Comparison of ENCODE assay signal across 21 mouse cellular contexts in genomic region chr3:147133408-147133807, GRCm38 (mm10).
"Had no signal": no experiment of that assay in that cellular context is flagged by ENCODE, and none has a peak within 500 bp of the region (broad histone marks: within the 10 kb centered on the region; RNA-seq: fewer than 3 reads in every experiment).

No protein-coding gene starts in this region.

- H3K36me3 ChIP-seq: liver, embryonic 13.5 days; liver, embryonic 15.5 days; lung, embryonic 15.5 days; neural tube, embryonic 13.5 days; neural tube, embryonic 15.5 days had no signal

- H3K9me3 ChIP-seq: liver, embryonic 13.5 days; liver, embryonic 15.5 days; lung, embryonic 15.5 days; neural tube, embryonic 13.5 days; neural tube, embryonic 15.5 days had no signal

- H3K27me3 ChIP-seq: liver, embryonic 13.5 days; liver, embryonic 15.5 days; lung, embryonic 15.5 days; megakaryocyte, embryonic 14.5 days; neural tube, embryonic 13.5 days; neural tube, embryonic 15.5 days had no signal

- H3K4me1 ChIP-seq: liver, embryonic 13.5 days; liver, embryonic 15.5 days; lung, embryonic 15.5 days; megakaryocyte, embryonic 14.5 days; neural tube, embryonic 13.5 days; neural tube, embryonic 15.5 days had no signal

- H3K9ac ChIP-seq: liver, embryonic 13.5 days; liver, embryonic 15.5 days; liver, postnatal 0 days; lung, embryonic 15.5 days; neural tube, embryonic 13.5 days; neural tube, embryonic 15.5 days had no signal

- H3K4me2 ChIP-seq: liver, embryonic 11.5 days; liver, embryonic 13.5 days; liver, embryonic 15.5 days; lung, embryonic 15.5 days; neural tube, embryonic 13.5 days; neural tube, embryonic 15.5 days had no signal

- H3K27ac ChIP-seq: liver, embryonic 13.5 days; liver, embryonic 15.5 days; lung, embryonic 15.5 days; macrophage; neural tube, embryonic 13.5 days; neural tube, embryonic 15.5 days had no signal

- ATAC-seq: liver, postnatal 0 days; lung, postnatal 0 days had no signal

- DNase-seq: liver, embryonic 13.5 days; liver, postnatal 0 days; lung, adult 2 months; lung, postnatal 14 days; lung, postnatal 36 days; retina, postnatal 1 day; right cerebral cortex, adult 18-20 months; right cerebral cortex, postnatal 25 days; right cerebral cortex, postnatal 4 days; spleen, adult 18-20 months; thymus, adult 18-20 months; thymus, postnatal 14 days; thymus, postnatal 36 days had no signal

- H3K4me3 ChIP-seq: liver, embryonic 13.5 days; liver, embryonic 15.5 days; lung, embryonic 15.5 days; megakaryocyte, embryonic 14.5 days; neural tube, embryonic 13.5 days; neural tube, embryonic 15.5 days had no signal
